Mouse (Mus musculus) limb, embryonic 10.5 days (tissue): Measurements from ENCODE around the gene Psmd1. TPM values are rescaled to one million over a fixed set of nuclear protein-coding genes. Genes with fewer than 3 reads are reported as not detected.

Source experiments
- DNase-seq: peaks from one replicate; pipeline ENCODE4 v3.0.0-alpha.2; 2017; ENCODE audit warnings: low spot score
- H3K27ac ChIP-seq: fragments of 300-500 bp; sonication (generic); 2 replicates; pipeline ENCODE4 v1.5.1; 2016; ENCODE audit warnings: mild to moderate bottlenecking
- H3K27me3 ChIP-seq: fragments of 300-500 bp; sonication (generic); 2 replicates; pipeline ENCODE4 v1.6.1; 2016; ENCODE audit warnings: low read depth, mild to moderate bottlenecking; ENCODE audit not compliant: poor library complexity, severe bottlenecking
- H3K36me3 ChIP-seq: fragments of 300-500 bp; sonication (generic); 2 replicates; pipeline ENCODE4 v1.6.1; 2016; ENCODE audit warnings: mild to moderate bottlenecking, moderate library complexity
- H3K4me1 ChIP-seq: fragments of 300-500 bp; sonication (generic); 2 replicates; pipeline ENCODE4 v1.6.1; 2016
- H3K4me3 ChIP-seq: fragments of 300-500 bp; sonication (generic); 2 replicates; pipeline ENCODE4 v1.5.1; 2016; ENCODE audit warnings: mild to moderate bottlenecking, moderate library complexity
- H3K9me3 ChIP-seq: fragments of 300-500 bp; sonication (generic); replicated peaks from 2 replicates; pipeline ENCODE4 v1.6.1; 2016; ENCODE audit warnings: mild to moderate bottlenecking
- WGBS: fragments of 180-500 bp; shearing (Covaris S2); methylation state at CpG from one replicate; pipeline ENCODE4 v1.1.7; 2016; 5-methylcytosine and 5-hydroxymethylcytosine counted together
- polyA plus RNA-seq: library from polyadenylated mRNA; unstranded; fragments of >200 nt; fragmentation: Nextera tagmentation; extraction: Ambion mirVana; gene quantifications from 2 replicates; pipeline ENCODE4 v1.2.1, GENCODE M21; 2016

Psmd1 gene
- polyA plus RNA-seq, 1 experiment from 2014 or later: 233 TPM

- WGBS: 95% methylated on average over 4 of the region's 4 CpGs
- H3K9me3 ChIP-seq: no peaks in the 10 kb centered on the region
- H3K27ac ChIP-seq: no peak overlapping the region
- DNase-seq: no peak
- no peaks in the 10 kb centered on the region for H3K4me1 ChIP-seq
- H3K36me3 ChIP-seq: peaks cover 6% of the 10 kb centered on the region; the same call in 1 of the 2 replicates
- H3K4me3 ChIP-seq: no peak overlapping the region
- no peaks in the 10 kb centered on the region for H3K27me3 ChIP-seq
These were observed 119.5 kb downstream of the Psmd1 start for GRCm38 (mm10) chr1:86183577-86184263.

- H3K27me3 ChIP-seq: no peaks in the 10 kb centered on the region
- H3K4me3 ChIP-seq: no peak overlapping the region
- WGBS: 87% methylated on average over 7 of the region's 7 CpGs
- no peaks in the 10 kb centered on the region for H3K9me3 ChIP-seq
- no peak for DNase-seq
- H3K27ac ChIP-seq: no peak overlapping the region
- no peaks in the 10 kb centered on the region for H3K4me1 ChIP-seq
- peaks cover 16% of the 10 kb centered on the region for H3K36me3 ChIP-seq
These were observed 122.6 kb downstream of the Psmd1 start for GRCm38 (mm10) chr1:86186762-86187161.

GRCm38 (mm10) chr1:86187856-86188255, 123.7 kb downstream of the Psmd1 start:
- no peak overlapping the region for H3K4me3 ChIP-seq
- no peak overlapping the region for H3K27ac ChIP-seq
- no peaks in the 10 kb centered on the region for H3K4me1 ChIP-seq
- no peaks in the 10 kb centered on the region for H3K9me3 ChIP-seq
- peaks cover 19% of the 10 kb centered on the region for H3K36me3 ChIP-seq
- no peaks in the 10 kb centered on the region for H3K27me3 ChIP-seq
- no peak for DNase-seq
- 83% methylated on average over 2 of the region's 2 CpGs for WGBS

GRCm38 (mm10) chr1:86188271-86188670, 124.1 kb downstream of the Psmd1 start:
- H3K27ac ChIP-seq: no peak overlapping the region
- H3K36me3 ChIP-seq: peaks cover 19% of the 10 kb centered on the region
- H3K27me3 ChIP-seq: no peaks in the 10 kb centered on the region
- no peak for DNase-seq
- H3K4me1 ChIP-seq: no peaks in the 10 kb centered on the region
- no peaks in the 10 kb centered on the region for H3K9me3 ChIP-seq
- 85% methylated on average over 2 of the region's 2 CpGs for WGBS
- no peak overlapping the region for H3K4me3 ChIP-seq

Other genes starting within 250 kb of the Psmd1 start
- gene Itm2c, start 170.1 kb upstream of the Psmd1 start, polyA plus RNA-seq: 170 and 188 TPM in 2 replicates
- gene 4933407L21Rik, start 135.9 kb upstream of the Psmd1 start, polyA plus RNA-seq: 0.13 TPM in 1 of 2 replicates, not detected in the other
- not detected in 2 replicates for gene Gpr55, start 103.4 kb upstream of the Psmd1 start, polyA plus RNA-seq
- not detected in 2 replicates for gene Spata3, start 47.6 kb upstream of the Psmd1 start, polyA plus RNA-seq
- 0.19 and 0.28 TPM in 2 replicates for gene 2810459M11Rik, start 18.5 kb upstream of the Psmd1 start, polyA plus RNA-seq
- 0.28 and 0.50 TPM in 2 replicates for gene Htr2b, start 47.6 kb downstream of the Psmd1 start, polyA plus RNA-seq
- gene Gm21972, start 69.2 kb downstream of the Psmd1 start, polyA plus RNA-seq: not detected in 2 replicates
- 34.6 and 37.3 TPM in 2 replicates for gene Armc9, start 90.4 kb downstream of the Psmd1 start, polyA plus RNA-seq
- 3.4 and 3.9 TPM in 2 replicates for gene B3gnt7, start 238.4 kb downstream of the Psmd1 start, polyA plus RNA-seq